Mouse (Mus musculus): ENCODE measurements around the gene Itprip.
"Not testable (repeated sequence)": the region's sequence is repeated elsewhere in the genome, so short reads cannot be mapped to it uniquely, and the experiment has no call there.

Gene Itprip

DNA sequence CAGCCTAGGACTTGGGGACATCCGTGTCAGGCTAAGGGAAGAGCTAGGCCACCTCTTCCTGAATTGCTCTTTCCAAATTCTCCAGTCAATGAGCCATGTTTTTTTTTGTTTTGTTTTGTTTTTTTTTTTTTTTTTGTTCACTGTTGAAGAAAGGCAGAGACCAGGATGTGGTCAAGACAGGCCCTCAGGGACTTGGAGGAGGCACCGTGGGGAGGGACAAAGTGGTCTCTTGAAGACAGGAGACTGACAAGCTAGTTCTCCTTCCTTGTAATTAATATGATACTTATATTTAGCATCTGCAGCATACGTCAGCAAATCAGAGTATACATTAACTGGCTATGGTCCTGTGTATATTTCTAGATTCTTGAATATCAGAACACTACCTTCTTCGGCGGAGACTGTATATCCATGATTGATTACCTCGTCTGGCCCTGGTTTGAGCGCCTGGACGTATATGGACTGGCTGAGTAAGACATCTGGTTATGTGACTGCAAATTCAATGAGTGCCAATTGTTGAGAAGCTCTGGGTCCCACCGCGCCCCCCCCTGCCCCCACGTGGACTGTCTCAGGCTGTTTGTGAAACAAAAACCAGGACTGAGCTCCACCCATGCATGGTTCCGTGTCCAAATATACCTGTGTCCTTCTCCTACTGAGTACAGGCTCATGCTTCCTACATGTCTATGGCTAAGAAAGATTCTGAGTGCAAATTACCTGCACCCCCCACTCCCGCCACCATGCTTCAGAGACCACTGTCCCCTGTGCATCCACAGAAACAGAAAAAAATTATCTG, 34.6 kb downstream of the Itprip start:
- no peak for DNase-seq

GRCm38 (mm10) chr19:47882882-47883254, 36.2 kb downstream of the Itprip start:
- no peak for DNase-seq

- peak; percentile 77 for DNase-seq
Measured at GRCm38 (mm10) chr19:47882151-47882881, 36.8 kb downstream of the Itprip start.

DNA sequence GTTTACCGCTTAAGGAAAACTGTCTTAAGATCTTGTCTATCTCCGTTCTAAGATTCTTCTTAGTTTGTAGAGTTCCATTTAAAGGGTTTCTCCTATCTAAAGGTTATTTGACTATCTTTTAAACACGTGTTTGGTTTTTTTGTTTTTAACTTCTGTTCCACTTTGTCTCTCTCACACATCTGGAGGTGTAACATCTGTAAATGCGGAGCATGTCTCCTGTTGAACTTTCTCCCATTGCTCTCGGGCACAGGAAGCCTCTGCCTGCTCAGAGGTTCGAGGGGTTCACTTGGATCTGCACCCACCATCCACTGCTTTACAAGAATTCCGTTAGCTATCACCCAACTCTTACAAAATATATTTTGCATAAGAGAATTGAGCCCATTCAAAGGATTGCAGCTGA, 37.6 kb downstream of the Itprip start:
- DNase-seq, result no peak

- no peak for DNase-seq
Measured at GRCm38 (mm10) chr19:47876252-47876651, 42.8 kb downstream of the Itprip start.

GRCm38 (mm10) chr19:47871515-47871914, 47.6 kb downstream of the Itprip start:
- DNase-seq, result no peak

DNA sequence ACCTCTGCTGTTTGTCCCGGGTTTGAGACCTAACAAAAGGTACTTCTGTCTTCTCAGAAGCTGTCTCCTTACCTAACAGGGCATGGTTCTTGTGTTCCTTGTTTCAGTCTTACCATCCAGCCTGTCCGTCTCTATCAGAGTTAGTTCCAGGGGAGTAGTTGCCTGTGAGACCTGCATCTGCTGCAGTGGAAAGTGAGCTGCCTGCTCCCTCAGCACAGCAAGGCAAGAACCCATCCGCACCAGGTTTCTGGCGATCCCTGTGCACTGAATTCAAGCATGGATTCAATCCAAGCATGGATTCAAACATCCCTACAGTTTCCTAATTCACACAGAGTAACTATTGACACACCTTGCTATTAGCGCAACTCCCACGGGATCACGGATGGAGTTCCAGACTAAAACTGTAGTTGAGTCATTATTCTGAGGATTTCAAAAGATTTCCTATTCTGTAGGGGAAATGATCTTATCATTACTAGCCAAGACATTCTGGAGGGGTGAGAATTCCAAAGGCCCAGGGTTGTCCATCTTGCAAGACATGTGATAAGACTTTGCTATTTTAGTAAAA, 48.9 kb downstream of the Itprip start:
- no peak for DNase-seq

- no peak for DNase-seq
Measured at GRCm38 (mm10) chr19:47869516-47869915, 49.6 kb downstream of the Itprip start.

GRCm38 (mm10) chr19:47868951-47869350, 50.1 kb downstream of the Itprip start:
- DNase-seq, result no peak

DNA sequence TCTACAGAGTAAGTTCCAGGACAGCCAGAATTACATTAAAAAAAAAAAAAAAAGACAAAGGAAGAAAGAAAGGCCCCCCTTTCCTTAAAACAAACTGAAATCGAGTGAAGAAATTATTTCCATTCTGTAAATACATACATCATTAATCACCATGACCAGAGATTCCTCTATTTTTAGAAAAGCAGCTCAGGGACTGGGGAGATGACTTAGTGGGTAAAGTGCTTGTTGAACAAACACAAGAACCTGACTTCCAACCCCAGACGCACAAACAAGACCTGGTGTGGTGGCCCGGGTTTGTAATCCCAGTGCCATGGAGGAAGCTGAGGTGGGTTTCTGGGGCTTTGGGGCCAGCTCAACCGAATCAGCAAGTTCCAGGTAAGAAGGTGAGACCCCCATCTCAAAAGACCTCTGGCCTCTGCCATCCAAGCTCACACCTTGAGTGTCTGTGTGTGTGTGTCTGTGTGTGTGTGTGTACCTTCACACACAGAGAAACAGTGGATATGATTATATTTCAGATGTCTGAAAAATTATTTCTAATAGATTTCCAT, 51.4 kb downstream of the Itprip start:
- DNase-seq, result no peak

DNA sequence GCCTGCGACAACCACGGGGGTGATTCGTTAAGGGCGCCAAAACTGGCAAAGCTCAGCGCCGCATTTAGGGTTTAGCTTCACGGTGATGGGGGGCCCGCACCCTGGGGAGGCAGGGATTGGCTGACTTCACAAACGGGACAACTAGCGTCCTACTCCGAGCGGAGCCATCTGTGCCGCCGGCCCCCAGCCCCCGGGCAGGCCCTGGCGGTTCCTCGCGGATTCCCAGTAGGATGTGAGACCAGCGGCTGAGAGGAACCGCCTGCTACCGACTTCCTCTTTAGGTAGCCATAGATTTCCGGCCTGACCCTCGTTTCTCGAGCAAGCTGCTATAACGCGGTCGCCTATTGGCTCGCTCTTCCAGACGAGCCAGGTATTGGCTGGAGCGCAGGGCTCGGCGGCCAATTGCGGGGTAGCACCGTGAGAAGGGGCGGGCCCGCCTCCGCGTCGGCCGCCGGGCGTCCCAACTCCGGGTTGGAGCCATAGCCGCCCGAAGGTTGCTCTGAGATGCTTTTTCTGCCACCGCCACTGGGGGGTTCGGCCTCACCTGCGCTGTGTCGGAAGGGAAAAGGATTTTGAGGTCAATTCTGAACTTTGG, 53.6 kb downstream of the Itprip start, which contains the start of gene Gsto2:
TSS of gene Gsto2 (plus strand) at position 182 of the 595 bp plus-strand sequence.
- DNase-seq, result peak; percentile 94

- no peak for DNase-seq
Measured at GRCm38 (mm10) chr19:47864721-47865120, 54.4 kb downstream of the Itprip start.

DNA sequence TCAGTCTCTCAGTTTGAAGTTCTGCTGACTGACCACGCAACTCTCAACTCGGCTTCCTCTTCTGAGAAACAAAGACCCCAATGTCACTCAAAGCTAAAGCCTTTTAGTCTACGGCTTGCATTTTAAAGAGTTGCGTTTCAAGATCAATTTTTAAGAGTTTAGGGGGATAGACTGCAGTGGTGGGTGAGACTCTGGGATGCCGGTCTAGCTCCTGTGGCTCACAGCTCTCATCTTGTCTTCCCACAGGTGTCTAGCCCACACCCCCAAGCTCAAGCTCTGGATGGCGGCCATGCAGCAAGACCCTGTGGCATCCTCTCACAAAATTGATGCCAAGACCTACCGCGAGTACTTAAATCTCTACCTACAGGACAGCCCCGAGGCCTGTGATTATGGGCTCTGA, 55.0 kb downstream of the Itprip start:
- no peak for DNase-seq

DNA sequence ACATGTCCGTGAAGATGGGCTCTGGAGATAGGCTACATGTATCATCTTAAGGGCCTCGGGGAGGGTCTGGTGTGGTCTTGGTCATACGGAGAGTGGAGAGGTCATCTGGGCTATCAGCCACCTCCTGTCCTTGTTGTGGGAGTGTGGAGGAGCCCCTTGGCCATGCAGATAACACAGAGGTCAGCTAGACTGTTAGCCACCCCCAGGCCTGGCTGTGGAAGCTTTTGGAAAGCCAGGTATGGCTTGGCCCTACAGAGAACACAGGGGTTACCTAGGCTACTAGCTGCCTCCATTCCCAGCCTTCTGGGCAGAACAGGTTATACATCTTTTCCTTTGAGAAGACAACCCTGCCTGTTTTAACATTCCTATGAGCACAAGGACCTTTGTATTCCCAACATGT, 56.5 kb downstream of the Itprip start:
- no peak for DNase-seq

DNA sequence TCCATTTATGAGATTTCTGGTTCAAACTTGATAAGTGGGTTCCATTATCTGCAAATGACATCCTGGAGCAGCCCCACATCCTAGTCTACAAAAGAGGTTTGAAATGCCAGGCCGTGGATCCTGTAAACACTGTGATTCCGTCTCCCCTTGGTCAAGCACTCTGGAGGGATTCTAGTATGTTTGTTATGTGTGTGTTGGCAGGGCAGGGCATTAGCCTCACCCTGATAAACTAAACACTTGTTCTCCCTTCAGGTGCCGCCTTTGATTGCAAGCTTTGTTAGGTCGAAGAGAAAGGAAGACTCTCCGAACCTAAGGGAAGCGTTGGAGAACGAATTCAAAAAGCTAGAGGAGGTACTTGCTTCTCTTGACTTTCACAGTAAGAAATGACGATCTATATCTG, 59.9 kb downstream of the Itprip start:
- no peak for DNase-seq

GRCm38 (mm10) chr19:47857957-47858942, 60.8 kb downstream of the Itprip start:
- no peak for DNase-seq

- DNase-seq, result peak; percentile 91
Measured at GRCm38 (mm10) chr19:47854796-47855783, 64.0 kb downstream of the Itprip start, which contains the start of gene Gsto1. TSS of gene Gsto1 (plus strand) at chr19:47854970.

- no peak for DNase-seq
Measured at GRCm38 (mm10) chr19:47853951-47854795, 64.9 kb downstream of the Itprip start.

GRCm38 (mm10) chr19:47853053-47853452, 66.0 kb downstream of the Itprip start:
- no peak for DNase-seq

DNA sequence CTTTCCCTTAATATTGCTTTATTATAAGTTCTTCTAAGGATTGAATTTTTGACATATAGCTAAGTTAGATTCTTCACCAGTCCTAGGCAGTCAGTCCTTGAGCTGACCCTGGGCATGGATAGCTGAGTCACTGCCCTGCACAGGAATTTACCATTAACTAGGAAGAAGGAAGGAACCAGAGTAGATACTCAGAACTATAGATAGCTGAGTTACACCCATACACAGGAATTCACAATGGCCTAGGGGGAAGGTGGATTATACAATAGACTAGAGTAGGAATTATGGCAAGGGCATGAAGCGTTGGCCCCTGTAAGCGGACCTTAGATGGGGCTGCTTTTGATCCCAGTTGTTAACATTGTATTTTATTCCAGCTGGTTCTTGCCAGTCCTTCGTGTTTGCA, 67.0 kb downstream of the Itprip start:
- DNase-seq, result not testable (repeated sequence)
